Mouse (Mus musculus) midbrain, embryonic 14.5 days (tissue): Measurements from ENCODE around the gene Mrpl3. TPM values are rescaled to one million over a fixed set of nuclear protein-coding genes. Genes with fewer than 3 reads are reported as not detected.

ENCODE experiments used
- ATAC-seq: fragments of 200-750 bp; cut with Nextera tagmentation; 2 replicates; pipeline ENCODE4 v1.8.0; 2017; ENCODE audit warnings: moderate number of reproducible peaks, moderate library complexity; ENCODE audit not compliant: low FRiP score, low TSS enrichment
- DNase-seq: peaks from one replicate; pipeline ENCODE4 v3.0.0-alpha.2; 2015
- H3K27ac ChIP-seq: fragments of 300-500 bp; sonication (generic); replicated peaks from 2 replicates; pipeline ENCODE4 v1.5.1; 2014; ENCODE audit warnings: mild to moderate bottlenecking, low read depth, low read length, moderate library complexity
- H3K27me3 ChIP-seq: fragments of 300-500 bp; sonication (generic); 2 replicates; pipeline ENCODE4 v1.6.1; 2014; ENCODE audit warnings: low read length, control low read depth, mixed read lengths; ENCODE audit not compliant: control insufficient read depth, insufficient read depth
- H3K36me3 ChIP-seq: fragments of 300-500 bp; sonication (generic); 2 replicates; pipeline ENCODE4 v1.6.1; 2014; ENCODE audit warnings: low read length, control low read depth; ENCODE audit not compliant: control insufficient read depth, insufficient read depth
- H3K4me1 ChIP-seq: fragments of 300-500 bp; sonication (generic); 2 replicates; pipeline ENCODE4 v1.6.1; 2014; ENCODE audit warnings: mild to moderate bottlenecking, antibody characterized with exemption, low read length, control low read depth; ENCODE audit not compliant: control insufficient read depth, insufficient read depth
- H3K4me2 ChIP-seq: fragments of 300-500 bp; sonication (generic); 2 replicates; pipeline ENCODE4 v1.6.1; 2014; ENCODE audit warnings: mild to moderate bottlenecking, low read length, moderate library complexity
- H3K4me3 ChIP-seq: fragments of 300-500 bp; sonication (generic); replicated peaks from 2 replicates; pipeline ENCODE4 v1.5.1; 2014; ENCODE audit warnings: low read depth, low read length
- H3K9ac ChIP-seq: fragments of 300-500 bp; sonication (generic); replicated peaks from 2 replicates; pipeline ENCODE4 v1.6.1; 2014; ENCODE audit warnings: mild to moderate bottlenecking, low read length, moderate library complexity
- H3K9me3 ChIP-seq: fragments of 300-500 bp; sonication (generic); 2 replicates; pipeline ENCODE4 v1.6.1; 2016; ENCODE audit warnings: low read length, control low read depth, mixed read lengths; ENCODE audit not compliant: control insufficient read depth
- WGBS: fragments of 180-500 bp; shearing (Covaris S2); extraction: QIAGEN DNeasy Blood & Tissue Kit; methylation state at CpG from one replicate; pipeline ENCODE4 v1.1.7; 2014; 5-methylcytosine and 5-hydroxymethylcytosine counted together
- polyA plus RNA-seq: library from polyadenylated mRNA; unstranded; fragments of >200 nt; fragmentation: Nextera tagmentation; extraction: Ambion mirVana; gene quantifications from 2 replicates; pipeline ENCODE4 v1.2.1, GENCODE M21; 2014

The Mrpl3 gene
- 87.6 and 104 TPM in 2 replicates for polyA plus RNA-seq

GRCm38 (mm10) chr9:105053147-105053557 is at the start of gene Mrpl3:
Mrpl3 (plus strand) TSS chr9:105053239.
- peaks cover 13% of the 10 kb centered on the region for H3K4me1 ChIP-seq

GRCm38 (mm10) chr9:105010721-105011120 is 42.3 kb upstream of the Mrpl3 start:
- DNase-seq, result no peak
- no peaks in the 10 kb centered on the region for H3K9me3 ChIP-seq
- H3K36me3 ChIP-seq, result no peaks in the 10 kb centered on the region
- H3K9ac ChIP-seq, result no peak overlapping the region
- no peak overlapping the region for H3K4me3 ChIP-seq
- no peaks in the 10 kb centered on the region for H3K4me1 ChIP-seq
- 22% methylated on average over 2 of the region's 2 CpGs for WGBS
- H3K4me2 ChIP-seq, result no peak overlapping the region
- no peaks in the 10 kb centered on the region for H3K27me3 ChIP-seq
- no peak for ATAC-seq
- no peak overlapping the region for H3K27ac ChIP-seq

More at GRCm38 (mm10) chr9:105053147-105053557, at the start of gene Mrpl3:
- H3K4me3 ChIP-seq, result peak within 1 kb of the TSS; percentile 99
- H3K27me3 ChIP-seq, result no peaks in the 10 kb centered on the region
- peak within 1 kb of the TSS; percentile 88 for H3K4me2 ChIP-seq
- H3K9ac ChIP-seq, result peak within 1 kb of the TSS; percentile 92
- WGBS, result under 1% methylated on average over 31 of the region's 31 CpGs
- ATAC-seq (peak; percentile 57; the same call in 1 of the 2 replicates), DNase-seq (peak; percentile 91)
- H3K36me3 ChIP-seq, result peaks cover 30% of the 10 kb centered on the region
- peak within 1 kb of the TSS; percentile 63; the same call in 1 of the 2 replicates for H3K27ac ChIP-seq
- H3K9me3 ChIP-seq, result no peaks in the 10 kb centered on the region

GRCm38 (mm10) chr9:105018186-105018585 is 34.9 kb upstream of the Mrpl3 start:
- DNase-seq, result no peak
- Histone ChIP-seq H3K36me3 (no peaks in the 10 kb centered on the region), H3K9me3 (no peaks in the 10 kb centered on the region), H3K9ac (no peak overlapping the region), H3K27me3 (no peaks in the 10 kb centered on the region), H3K4me3 (no peak overlapping the region), H3K4me2 (no peak overlapping the region), H3K4me1 (no peaks in the 10 kb centered on the region), H3K27ac (no peak overlapping the region)
- no peak for ATAC-seq
- WGBS, result 91% methylated on average over 7 of the region's 7 CpGs

GRCm38 (mm10) chr9:105028311-105028710 is 24.7 kb upstream of the Mrpl3 start:
- Histone ChIP-seq H3K9ac (no peak overlapping the region), H3K4me2 (no peak overlapping the region), H3K4me1 (no peaks in the 10 kb centered on the region), H3K36me3 (no peaks in the 10 kb centered on the region), H3K27me3 (no peaks in the 10 kb centered on the region), H3K4me3 (no peak overlapping the region), H3K27ac (no peak overlapping the region), H3K9me3 (no peaks in the 10 kb centered on the region)
- DNase-seq (no peak), ATAC-seq (no peak)
- 76% methylated on average over 3 of the region's 3 CpGs for WGBS

GRCm38 (mm10) chr9:105032572-105032971 is 20.5 kb upstream of the Mrpl3 start:
- DNase-seq (peak; percentile 14), ATAC-seq (no peak)
- Histone ChIP-seq H3K36me3 (no peaks in the 10 kb centered on the region), H3K27ac (no peak overlapping the region), H3K27me3 (no peaks in the 10 kb centered on the region), H3K9me3 (no peaks in the 10 kb centered on the region), H3K9ac (no peak overlapping the region), H3K4me1 (no peaks in the 10 kb centered on the region), H3K4me3 (no peak overlapping the region), H3K4me2 (no peak overlapping the region)
- WGBS, result 75% methylated on average over 9 of the region's 9 CpGs

- DNase-seq (no peak), ATAC-seq (no peak)
- H3K9me3 ChIP-seq, result no peaks in the 10 kb centered on the region
- no peak overlapping the region for H3K4me3 ChIP-seq
- H3K36me3 ChIP-seq, result no peaks in the 10 kb centered on the region
- H3K9ac ChIP-seq, result no peak overlapping the region
- H3K4me2 ChIP-seq, result no peak overlapping the region
- H3K27me3 ChIP-seq, result no peaks in the 10 kb centered on the region
- no peak overlapping the region for H3K27ac ChIP-seq
- WGBS, result 92% methylated on average over 7 of the region's 7 CpGs
- H3K4me1 ChIP-seq, result no peaks in the 10 kb centered on the region
Observed at GRCm38 (mm10) chr9:105033641-105034040, 19.4 kb upstream of the Mrpl3 start.

- Histone ChIP-seq H3K36me3 (no peaks in the 10 kb centered on the region), H3K27ac (no peak overlapping the region), H3K4me2 (no peak overlapping the region), H3K9me3 (no peaks in the 10 kb centered on the region), H3K4me1 (no peaks in the 10 kb centered on the region), H3K27me3 (no peaks in the 10 kb centered on the region), H3K9ac (no peak overlapping the region), H3K4me3 (no peak overlapping the region)
- 77% methylated on average over 3 of the region's 3 CpGs for WGBS
- DNase-seq (no peak), ATAC-seq (no peak)
Observed at GRCm38 (mm10) chr9:105037847-105038246, 15.2 kb upstream of the Mrpl3 start.

GRCm38 (mm10) chr9:105046014-105046413 is 7.0 kb upstream of the Mrpl3 start:
- H3K4me1 ChIP-seq, result peaks cover 22% of the 10 kb centered on the region; the same call in 1 of the 2 replicates
- DNase-seq (no peak), ATAC-seq (no peak)
- no peaks in the 10 kb centered on the region for H3K36me3 ChIP-seq
- no peak overlapping the region for H3K9ac ChIP-seq
- no peak overlapping the region for H3K4me2 ChIP-seq
- no peaks in the 10 kb centered on the region for H3K27me3 ChIP-seq
- H3K9me3 ChIP-seq, result no peaks in the 10 kb centered on the region
- 0 out of 2 replicates have a peak overlapping the region, but pooled peaks have one; percentile 49 for H3K27ac ChIP-seq
- WGBS, result 65% methylated on average over 7 of the region's 7 CpGs
- H3K4me3 ChIP-seq, result no peak overlapping the region

GRCm38 (mm10) chr9:105048351-105048750 is 4.7 kb upstream of the Mrpl3 start:
- H3K4me2 ChIP-seq, result no peak overlapping the region
- no peaks in the 10 kb centered on the region for H3K36me3 ChIP-seq
- no peak for ATAC-seq
- H3K4me1 ChIP-seq, result peaks cover 25% of the 10 kb centered on the region; the same call in 1 of the 2 replicates
- no peaks in the 10 kb centered on the region for H3K9me3 ChIP-seq
- 31% methylated on average over 10 of the region's 10 CpGs for WGBS
- DNase-seq, result peak; percentile 80
- H3K4me3 ChIP-seq, result no peak overlapping the region
- H3K9ac ChIP-seq, result no peak overlapping the region
- H3K27ac ChIP-seq, result peak overlapping the region; percentile 58
- no peaks in the 10 kb centered on the region for H3K27me3 ChIP-seq
